Mouse (Mus musculus) spleen, postnatal 36 days (tissue): ENCODE data around the gene Mpl.

ENCODE experiments used
- DNase-seq, 2 experiments: peaks; one replicate each; pipeline ENCODE4 v3.0.0; 2022; ENCODE audit warnings: low spot score in 2 of 2, mixed read lengths in 1 of 2

Mpl gene

DNA sequence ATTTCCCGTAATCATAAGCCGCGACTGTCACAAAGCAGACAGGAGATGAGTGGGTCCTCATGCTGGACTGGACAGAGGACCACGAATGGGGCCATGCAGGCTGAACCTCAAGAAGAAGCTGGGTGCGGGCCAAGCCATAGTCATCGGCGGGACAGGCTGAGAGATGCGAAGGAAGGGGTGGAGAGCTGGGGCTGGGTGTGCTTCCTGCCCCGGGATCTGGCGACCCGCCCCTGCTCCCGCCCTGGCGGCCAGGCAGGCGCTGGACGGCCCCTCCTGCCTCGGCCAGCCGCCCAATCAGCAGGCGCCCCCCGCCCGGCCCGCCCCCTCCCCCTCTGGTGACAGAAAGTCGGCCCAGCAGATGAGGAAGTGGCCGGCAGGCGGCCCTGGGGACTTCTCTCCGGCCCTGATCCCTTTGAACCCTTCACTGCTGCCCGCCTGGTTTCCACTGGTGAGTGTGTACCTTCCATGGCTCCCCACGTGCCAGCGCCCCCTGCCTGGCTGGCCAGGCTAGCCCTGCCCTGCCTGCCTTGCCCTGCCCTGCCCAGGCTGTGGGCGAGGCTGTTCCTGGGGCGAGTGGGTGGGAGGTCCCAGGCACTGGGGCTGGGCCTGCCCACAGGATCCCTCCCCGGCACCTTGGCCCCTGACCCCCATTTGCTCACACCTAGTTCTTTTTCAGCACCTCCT is 29.4 kb downstream of the Mpl start, which contains the start of gene Elovl1:
Gene Elovl1, plus strand, starts transcription at position 326 of the 684 bp plus-strand sequence.
- DNase-seq, result peak; percentile 91 to 93

DNA sequence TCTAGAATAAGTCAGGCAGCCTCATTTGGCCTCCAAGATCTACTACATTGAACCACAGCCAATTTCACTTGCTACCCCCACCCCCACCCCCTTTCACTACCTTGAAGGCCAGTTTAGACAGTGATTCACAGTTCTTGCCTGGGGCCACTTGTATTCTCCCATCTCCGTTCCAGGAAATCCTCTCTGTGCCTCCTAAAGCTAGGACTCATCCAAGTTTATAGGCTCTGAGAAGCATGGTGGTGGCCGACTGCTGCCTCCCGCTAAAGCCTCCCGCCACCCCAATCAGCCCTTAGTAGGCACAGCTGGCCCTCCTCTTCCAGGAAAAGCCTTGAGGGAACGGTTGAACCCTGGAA is 29.9 kb downstream of the Mpl start:
- DNase-seq, result no peak

DNA sequence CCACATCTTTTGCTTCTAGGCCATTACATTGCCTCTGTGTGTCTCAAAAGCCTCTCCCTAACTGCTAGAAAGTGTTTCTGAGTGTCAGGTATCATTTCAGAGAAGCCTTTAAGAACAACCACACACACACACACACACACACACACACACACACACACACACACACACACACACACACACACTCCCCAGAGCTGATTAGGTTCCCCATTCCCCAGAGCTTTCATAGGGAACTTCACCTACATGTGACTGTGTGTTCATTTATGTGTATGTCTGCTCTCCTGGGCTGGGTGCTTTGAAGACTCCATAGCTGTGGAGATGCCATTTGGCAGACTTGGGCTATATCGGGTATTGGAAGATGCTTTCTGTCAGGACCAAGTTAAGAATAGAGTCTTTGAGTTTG is 31.9 kb downstream of the Mpl start:
- no peak for DNase-seq

DNA sequence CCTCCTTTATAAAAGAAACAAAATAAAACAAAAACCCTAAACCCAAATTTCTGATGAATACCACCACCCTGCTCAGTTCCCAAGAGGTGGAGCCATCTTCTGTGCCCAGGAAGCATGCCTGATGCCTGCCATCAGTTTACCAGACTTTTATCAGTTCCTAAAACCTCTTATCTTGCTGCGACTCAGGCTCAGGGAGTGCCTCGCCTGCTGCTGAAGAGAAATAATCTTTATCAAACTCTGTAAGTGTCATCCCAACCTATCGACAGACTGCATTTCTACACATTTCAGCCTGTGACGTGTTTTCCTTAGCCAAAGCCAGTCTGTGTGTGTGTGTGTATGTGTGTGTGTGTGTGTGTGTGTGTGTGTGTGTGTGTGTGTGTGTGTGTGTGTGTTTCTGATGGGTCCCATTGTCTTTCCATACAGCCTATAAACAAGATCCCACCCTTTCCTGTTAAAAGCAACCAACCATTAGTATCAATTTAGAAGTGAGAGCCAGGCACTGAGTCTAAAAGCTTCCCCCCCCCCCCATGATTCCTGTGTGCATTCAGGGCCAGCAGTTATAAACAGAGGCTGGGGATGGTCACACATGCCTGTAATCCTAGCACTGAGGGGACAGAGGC is 32.7 kb downstream of the Mpl start:
- peak in 1 of 2 experiments; percentile 34 for DNase-seq

DNA sequence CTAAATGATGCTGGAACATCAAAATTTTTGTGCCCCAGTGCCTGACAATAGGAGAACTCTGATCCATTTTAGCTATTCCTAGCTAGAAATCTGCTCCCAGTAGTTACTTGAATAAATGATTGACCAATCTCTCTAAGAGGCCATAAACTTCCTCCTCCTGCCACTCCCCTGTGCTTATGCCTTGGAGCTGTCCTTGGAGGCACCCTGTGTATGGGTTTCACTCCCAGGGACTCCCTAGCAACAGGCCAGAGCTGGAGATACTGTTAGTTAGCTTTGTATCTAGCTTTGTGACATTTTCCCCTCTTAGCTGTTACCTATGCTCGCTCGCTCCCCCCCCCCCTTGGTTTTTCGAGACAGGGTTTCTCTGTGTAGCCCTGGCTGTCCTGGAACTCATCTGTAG is 35.9 kb downstream of the Mpl start:
- no peak for DNase-seq

DNA sequence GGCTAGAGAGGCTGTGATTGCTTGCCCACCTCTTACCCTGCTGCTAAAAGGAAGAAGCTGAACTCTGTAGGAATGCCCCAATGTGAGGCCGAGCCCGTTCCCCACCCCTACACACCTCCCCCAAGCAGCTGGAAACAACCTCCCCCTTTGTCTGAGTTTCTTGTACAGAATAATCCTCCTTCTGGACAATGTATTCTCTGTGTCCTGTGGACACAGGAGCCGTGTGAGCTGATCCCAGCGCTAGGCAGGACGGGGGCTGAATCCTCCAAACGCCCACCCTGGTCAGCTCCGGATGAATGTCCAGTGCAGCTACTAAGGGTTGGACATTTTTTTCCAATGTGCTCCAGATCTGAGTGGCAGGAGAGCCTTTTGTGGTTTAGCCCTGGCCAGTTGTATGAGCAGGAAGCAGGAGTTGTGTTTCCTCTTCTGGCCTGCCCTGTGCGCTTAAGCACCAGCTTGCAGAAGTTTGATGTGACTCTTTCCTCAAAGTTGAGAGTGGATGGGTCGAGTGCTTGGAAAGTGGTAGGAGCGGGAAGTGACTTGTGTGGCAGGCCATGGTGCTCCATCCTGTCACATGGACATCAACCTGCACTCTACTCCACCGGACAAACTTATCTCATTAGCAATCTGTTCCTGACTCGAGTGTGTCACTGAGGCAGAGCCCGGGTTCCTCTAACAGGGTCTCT is 40.1 kb downstream of the Mpl start:
- DNase-seq, result no peak

DNA sequence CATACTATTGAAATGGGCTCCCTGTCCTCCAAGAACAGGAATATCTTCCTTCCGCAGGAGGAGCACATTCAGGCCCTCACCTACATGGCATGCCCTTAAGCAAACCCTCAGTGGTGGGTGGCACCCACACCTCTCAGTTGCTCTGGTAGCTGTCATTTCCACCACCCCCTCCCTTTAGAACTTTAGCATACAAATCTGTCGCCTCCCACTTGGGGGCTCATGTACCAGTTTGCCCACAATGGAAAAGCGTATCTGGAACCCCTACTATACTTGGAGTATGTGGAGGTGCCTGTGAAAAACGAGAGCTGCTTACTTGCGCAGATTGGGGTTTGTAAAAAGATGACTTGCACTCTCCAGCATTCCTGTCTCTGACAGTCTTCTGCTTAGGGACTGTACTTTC is 41.0 kb downstream of the Mpl start:
- no peak for DNase-seq

DNA sequence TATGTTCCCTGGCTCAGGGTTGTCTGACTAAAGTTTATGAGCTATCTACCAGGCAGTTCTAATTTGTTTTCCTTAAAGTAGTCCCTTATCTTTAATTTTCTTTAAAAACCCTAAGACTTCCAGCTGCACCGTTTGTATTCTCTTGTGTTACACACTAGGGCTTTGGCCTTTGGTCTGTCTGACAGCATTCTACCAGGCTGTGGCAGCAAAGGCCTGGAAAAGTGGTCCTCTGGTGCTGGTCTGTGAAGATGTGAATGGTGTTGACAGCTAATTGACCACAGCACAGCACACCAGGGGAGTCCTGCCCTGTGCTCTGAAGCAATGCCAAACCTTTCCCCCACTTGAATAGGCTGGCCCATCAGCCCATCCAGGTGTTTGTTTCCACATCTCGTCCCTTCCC is 41.5 kb downstream of the Mpl start:
- no peak for DNase-seq

DNA sequence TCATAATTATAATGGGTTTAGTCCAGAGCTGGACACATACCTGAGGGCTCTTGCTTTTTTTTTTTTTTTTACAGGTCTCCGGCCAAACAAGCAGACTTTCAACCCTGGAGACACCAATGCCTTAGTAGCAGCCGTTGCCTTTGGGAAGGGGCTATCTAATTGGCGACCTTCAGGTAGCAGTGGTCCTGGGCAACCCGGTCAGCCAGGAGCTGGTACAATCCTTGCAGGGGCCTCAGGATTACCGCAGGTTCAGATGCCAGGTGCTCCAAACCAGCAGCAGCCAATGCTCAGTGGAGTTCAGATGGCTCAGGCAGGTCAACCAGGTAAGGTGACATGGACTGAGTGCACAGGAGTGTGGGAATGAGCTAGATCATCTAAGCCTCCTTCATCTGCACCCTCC is 43.8 kb downstream of the Mpl start:
- DNase-seq, result no peak

DNA sequence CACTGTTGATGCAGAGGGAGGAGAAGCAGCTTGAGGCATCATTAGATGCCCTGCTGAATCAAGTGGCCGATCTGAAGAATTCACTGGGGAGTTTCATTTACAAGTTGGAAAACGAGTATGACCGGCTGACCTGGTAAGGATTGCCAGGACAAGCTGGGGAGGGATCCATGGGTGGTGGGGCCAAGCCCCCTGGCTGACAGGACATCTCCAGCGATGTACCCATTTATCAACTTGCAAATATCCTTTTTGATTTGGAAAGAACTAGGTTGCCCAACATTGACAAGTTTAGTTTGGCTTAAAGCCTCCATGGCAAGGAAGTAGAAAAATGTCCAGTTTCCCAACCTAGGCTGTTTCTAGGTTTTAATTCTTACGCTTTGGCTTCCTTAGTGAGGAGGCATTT is 46.4 kb downstream of the Mpl start:
- DNase-seq, result no peak

DNA sequence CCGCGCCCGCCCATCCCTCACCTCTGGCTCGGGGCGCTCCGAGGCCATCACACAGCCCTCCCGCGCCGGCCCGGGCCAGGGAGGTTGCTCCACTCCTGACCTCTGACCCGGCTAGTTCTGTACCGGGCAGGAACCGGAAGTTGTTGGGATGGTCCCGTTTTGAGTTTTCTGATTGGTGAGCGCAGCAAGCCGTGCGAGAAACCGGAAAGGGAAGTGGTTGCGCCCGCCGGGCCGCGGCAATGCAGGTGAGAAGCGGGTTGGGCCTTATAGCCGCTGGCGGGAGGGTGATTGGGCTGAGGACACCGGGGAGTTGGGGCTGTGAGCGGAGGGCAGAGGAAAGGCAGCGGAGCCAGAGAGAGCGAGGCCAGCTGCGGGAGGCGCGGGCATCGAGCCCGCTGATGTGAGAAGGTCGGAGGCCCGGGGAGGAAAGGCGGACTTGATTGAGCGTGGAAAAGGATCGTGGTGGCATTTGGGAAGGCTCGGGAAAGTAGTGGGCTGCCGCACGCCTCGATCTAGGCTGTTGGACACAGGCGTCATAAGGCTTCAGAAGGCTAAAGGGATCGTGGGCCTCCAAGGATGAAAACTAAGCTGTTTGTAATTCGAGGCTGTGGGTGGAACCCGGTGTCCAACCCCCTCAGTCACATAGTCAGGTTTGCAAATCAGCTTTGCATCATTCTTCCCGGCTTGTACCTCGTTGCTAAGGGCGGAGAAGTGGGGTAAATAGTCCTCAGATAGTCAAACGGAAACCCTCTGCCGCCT is 48.0 kb downstream of the Mpl start, which contains the start of the genes Szt2 and Med8:
Gene Szt2, minus strand, starts transcription at position 132 of the 759 bp plus-strand sequence.
Gene Med8, plus strand, starts transcription at position 196 of the 759 bp plus-strand sequence.
- peak; percentile 93 to 94 for DNase-seq

DNA sequence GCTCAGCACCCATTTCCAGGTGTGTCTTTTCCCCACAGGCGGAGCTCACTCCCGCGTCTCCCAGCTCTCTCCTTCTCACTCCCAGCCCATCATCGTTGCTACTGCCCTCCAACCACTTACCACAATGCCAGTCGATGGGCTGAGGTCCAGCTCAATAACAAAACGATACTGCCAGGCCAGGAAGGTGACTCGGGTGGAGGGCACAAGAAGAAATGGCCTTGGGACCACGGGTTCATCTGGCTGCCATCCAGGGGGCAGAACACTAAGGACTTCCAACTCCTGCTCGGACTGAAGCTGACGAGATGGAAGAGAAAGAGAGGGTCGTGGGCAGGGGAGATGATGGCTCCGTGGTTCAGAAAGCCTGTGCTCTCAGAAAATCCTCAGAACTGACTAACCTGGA is 54.6 kb downstream of the Mpl start:
- DNase-seq, result no peak

DNA sequence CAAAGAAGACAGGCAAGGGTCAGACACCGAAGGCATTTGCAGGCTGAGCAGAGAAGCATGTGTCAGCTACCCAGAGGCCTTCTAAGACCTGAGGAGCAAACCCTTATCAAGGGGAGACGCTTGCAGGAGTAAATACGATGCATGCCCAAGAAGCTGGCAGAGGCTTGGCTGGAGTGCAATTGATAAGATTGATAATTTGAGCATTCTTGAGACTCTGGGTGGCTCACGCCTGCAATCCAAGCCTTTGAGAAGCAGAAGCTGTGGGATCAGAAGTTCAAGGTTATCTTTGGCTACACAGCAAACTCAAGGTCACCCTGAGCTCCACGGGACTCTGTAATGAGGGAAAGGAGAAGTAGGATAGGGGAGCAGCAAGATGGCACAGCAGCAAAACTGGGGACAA is 55.4 kb downstream of the Mpl start:
- no peak for DNase-seq

DNA sequence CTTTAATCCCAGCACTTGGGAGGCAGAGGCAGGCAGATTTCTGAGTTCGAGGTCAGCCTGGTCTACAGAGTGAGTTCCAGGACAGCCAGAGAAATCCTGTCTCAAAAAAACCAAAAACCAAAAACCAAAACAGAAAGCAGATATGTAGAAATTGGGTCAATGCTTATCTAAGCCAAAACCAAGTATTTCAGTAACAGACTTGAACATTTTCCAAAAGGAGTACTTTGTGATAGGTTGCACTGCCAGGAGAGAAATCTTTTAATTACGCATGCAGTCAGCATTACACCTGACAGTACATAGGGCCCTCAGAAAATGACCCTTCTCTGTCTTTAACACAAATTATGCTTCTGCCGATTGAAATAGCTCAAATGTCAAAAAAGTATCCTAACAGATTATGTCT is 55.9 kb downstream of the Mpl start:
- no peak for DNase-seq

DNA sequence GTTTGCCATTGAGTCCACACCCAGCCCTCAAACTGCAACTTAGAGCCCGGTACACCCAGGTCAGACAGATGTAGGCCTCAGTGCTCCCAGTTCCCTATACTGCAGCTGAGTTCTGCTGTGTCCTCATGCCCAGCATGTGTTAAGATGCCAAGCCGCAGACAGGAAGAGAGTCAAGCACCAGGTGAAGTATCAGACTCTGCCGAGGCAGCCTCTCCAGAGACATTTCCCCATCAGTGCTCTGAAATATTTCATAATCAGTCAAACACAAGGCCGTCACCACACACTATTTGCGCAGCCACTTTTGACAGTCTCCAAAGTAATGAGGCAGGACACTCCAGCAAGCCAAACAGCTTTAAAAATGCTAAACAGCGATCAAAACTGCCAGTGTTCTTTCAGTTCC is 58.9 kb downstream of the Mpl start:
- DNase-seq, result no peak

DNA sequence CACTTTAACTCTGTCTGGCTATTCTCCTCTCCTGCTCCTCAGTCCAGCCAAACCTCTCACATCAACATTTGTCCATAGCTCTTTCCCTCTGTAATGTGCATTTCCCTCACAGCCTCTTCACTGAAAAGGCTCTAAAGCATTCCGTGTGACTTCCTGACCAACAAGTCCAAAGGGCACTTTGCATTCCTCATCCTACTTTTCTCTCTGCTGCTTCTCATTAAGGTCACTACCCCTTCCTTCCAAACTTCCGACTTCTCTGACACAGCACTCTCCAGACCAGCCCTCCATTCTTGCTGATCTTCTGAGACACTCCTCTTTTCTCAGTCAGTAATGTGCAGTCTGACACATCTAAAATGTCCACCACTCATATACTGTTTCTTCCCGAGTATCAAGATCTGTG is 60.9 kb downstream of the Mpl start:
- no peak for DNase-seq

DNA sequence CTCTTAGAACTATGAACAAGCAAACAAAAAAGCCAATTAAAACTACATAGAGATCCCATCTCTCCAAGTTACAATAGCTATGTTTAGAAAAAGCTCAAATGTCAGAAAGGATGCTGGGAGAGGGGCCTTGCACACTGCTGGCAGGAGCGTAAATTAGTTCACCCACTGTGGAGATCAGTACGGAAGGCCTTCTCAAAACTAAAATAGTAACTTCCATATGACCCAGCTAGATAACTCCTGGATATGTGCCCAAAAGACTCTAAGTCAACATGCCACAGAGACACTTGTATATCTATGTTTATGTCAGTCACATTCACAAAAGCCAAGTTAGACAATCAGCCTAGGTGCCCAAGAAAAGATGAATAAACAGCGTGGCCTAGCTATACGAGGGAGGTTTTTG is 62.0 kb downstream of the Mpl start:
- no peak for DNase-seq

DNA sequence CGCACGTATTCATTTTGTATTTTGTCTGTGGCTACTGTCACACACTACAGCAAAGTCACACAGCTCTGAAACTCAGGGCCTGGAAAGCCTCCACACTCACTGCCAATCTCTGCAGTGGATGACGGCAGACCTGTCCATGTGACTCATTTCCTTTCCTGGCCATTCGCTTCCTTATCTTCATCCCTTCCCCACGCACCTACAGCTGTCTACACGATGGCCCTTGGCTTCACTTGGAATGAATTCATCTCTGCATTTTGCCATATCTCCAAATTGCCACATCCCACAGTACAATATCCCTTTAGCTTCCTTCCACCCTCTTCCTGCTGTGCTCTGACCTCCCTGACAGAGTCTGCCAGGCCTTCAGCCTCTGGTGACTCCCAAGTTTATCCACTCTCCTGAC is 62.8 kb downstream of the Mpl start:
- no peak for DNase-seq
